Mouse (Mus musculus) CH12.LX (cell line): ENCODE measurements around the gene Rplp2. TPM values are rescaled to one million over a fixed set of nuclear protein-coding genes. Genes with fewer than 3 reads are reported as not detected.

Experiments
- DNase-seq: peaks from one replicate; pipeline ENCODE4 v3.0.0-alpha.2; 2013; ENCODE audit errors: extremely low read depth
- H3K27ac ChIP-seq: 2 replicates; pipeline ENCODE4 v1.5.1; 2012; ENCODE audit warnings: low read depth, mild to moderate bottlenecking, control low read depth, moderate library complexity; ENCODE audit not compliant: insufficient read depth
- H3K27me3 ChIP-seq: replicated peaks from 2 replicates; pipeline ENCODE3; 2012; ENCODE audit warnings: inconsistent platforms
- H3K36me3 ChIP-seq, 2 experiments: replicated peaks in 1 of 2; 2 replicates each; pipeline versions ENCODE3 to v1.6.1; 2012; ENCODE audit warnings: inconsistent platforms in 1 of 2, low read length in 1 of 2, mild to moderate bottlenecking in 1 of 2, mixed read lengths in 1 of 2, moderate library complexity in 1 of 2; ENCODE audit not compliant: control insufficient read depth in 1 of 2, insufficient read depth in 1 of 2
- H3K4me1 ChIP-seq, 2 experiments: 2 replicates each; pipeline ENCODE4 v1.6.1; 2012; ENCODE audit warnings: inconsistent platforms in 1 of 2, moderate library complexity in 1 of 2; ENCODE audit not compliant: insufficient read depth in 2 of 2, control insufficient read depth in 1 of 2
- H3K4me2 ChIP-seq: 2 replicates; pipeline ENCODE4 v1.6.1; 2012; ENCODE audit warnings: low read depth, mild to moderate bottlenecking, control low read depth; ENCODE audit not compliant: poor library complexity, insufficient read depth, severe bottlenecking
- H3K4me3 ChIP-seq, 3 experiments: fragments of 150-350 bp in 1 of 3; sonication (generic) in 1 of 3; replicated peaks in 1 of 3; 2 replicates each; pipeline versions ENCODE3 to v1.5.1; 2011 to 2012; ENCODE audit warnings: low read depth in 2 of 3, low read length in 2 of 3, mild to moderate bottlenecking in 2 of 3, moderate library complexity in 2 of 3, control low read depth in 1 of 3, improper control_type of control experiment in 1 of 3, inconsistent platforms in 1 of 3, mixed read lengths in 1 of 3; ENCODE audit not compliant: poor library complexity in 1 of 3
- H3K79me2 ChIP-seq: replicated peaks from 2 replicates; pipeline ENCODE4 v1.6.1; 2012; ENCODE audit warnings: mild to moderate bottlenecking, moderate library complexity; ENCODE audit not compliant: control insufficient read depth, poor library complexity, insufficient read depth, severe bottlenecking; ENCODE audit errors: extremely low read depth
- H3K9ac ChIP-seq: 2 replicates; pipeline ENCODE4 v1.6.1; 2012; ENCODE audit warnings: low read depth, mild to moderate bottlenecking, control low read depth, moderate library complexity; ENCODE audit not compliant: insufficient read depth
- H3K9me3 ChIP-seq: replicated peaks from 2 replicates; pipeline ENCODE3; 2012; ENCODE audit warnings: low read length, inconsistent platforms, mixed read lengths
- BHLHE40 ChIP-seq: IDR thresholded peaks from 2 replicates; pipeline ENCODE4 v1.6.1; 2011; ENCODE audit warnings: mild to moderate bottlenecking, low read depth, low read length, improper control_type of control experiment
- CHD2 ChIP-seq: IDR thresholded peaks from 2 replicates; pipeline ENCODE4 v1.6.1; 2011; ENCODE audit warnings: low read length, improper control_type of control experiment
- CTCF ChIP-seq, 2 experiments: IDR thresholded peaks in 1 of 2; conservative IDR thresholded peaks in 1 of 2; 2 replicates each; pipeline ENCODE4 v1.5.1; 2011 to 2012; ENCODE audit warnings: low read depth in 2 of 2, low read length in 2 of 2, improper control_type of control experiment in 1 of 2, inconsistent platforms in 1 of 2, mild to moderate bottlenecking in 1 of 2, moderate library complexity in 1 of 2
- ETS1 ChIP-seq: conservative IDR thresholded peaks from 2 replicates; pipeline ENCODE4 v1.6.1; 2012; ENCODE audit warnings: low read depth, mild to moderate bottlenecking, inconsistent platforms, low read length, improper control_type of control experiment, moderate library complexity
- IRF4 ChIP-seq: IDR thresholded peaks from 2 replicates; pipeline ENCODE4 v1.6.1; 2014; ENCODE audit warnings: low read depth, mild to moderate bottlenecking, inconsistent platforms, low read length, improper control_type of control experiment
- JUN ChIP-seq: IDR thresholded peaks from 2 replicates; pipeline ENCODE4 v1.6.1; 2011; ENCODE audit warnings: low read depth, mild to moderate bottlenecking, low read length, improper control_type of control experiment, moderate library complexity; ENCODE audit not compliant: insufficient read depth
- JUND ChIP-seq: conservative IDR thresholded peaks from 2 replicates; pipeline ENCODE4 v1.6.1; 2011; ENCODE audit warnings: low read depth, low read length, improper control_type of control experiment
- KAT2A ChIP-seq: IDR thresholded peaks from 2 replicates; pipeline ENCODE4 v1.6.1; 2012; ENCODE audit warnings: low read length, improper control_type of control experiment, inconsistent platforms; ENCODE audit not compliant: insufficient replicate concordance
- MAFK ChIP-seq: IDR thresholded peaks from 2 replicates; pipeline ENCODE4 v1.6.1; 2011; ENCODE audit warnings: low read length, improper control_type of control experiment; ENCODE audit not compliant: insufficient replicate concordance
- MAX ChIP-seq: IDR thresholded peaks from 2 replicates; pipeline ENCODE4 v1.6.1; 2011; ENCODE audit warnings: low read length, improper control_type of control experiment
- MEF2A ChIP-seq: IDR thresholded peaks from 2 replicates; pipeline ENCODE4 v1.6.1; 2014; ENCODE audit warnings: low read depth, mild to moderate bottlenecking, inconsistent platforms, low read length, improper control_type of control experiment, borderline replicate concordance
- MXI1 ChIP-seq: IDR thresholded peaks from 2 replicates; pipeline ENCODE4 v1.6.1; 2011; ENCODE audit warnings: mild to moderate bottlenecking, low read depth, low read length, improper control_type of control experiment
- PAX5 ChIP-seq: IDR thresholded peaks from 2 replicates; pipeline ENCODE4 v1.6.1; 2012; ENCODE audit warnings: low read length, inconsistent platforms, mixed read lengths
- POLR2A ChIP-seq: IDR thresholded peaks from 2 replicates; pipeline ENCODE4 v1.6.1; 2011; ENCODE audit warnings: low read depth, mild to moderate bottlenecking, improper control_type of control experiment, low read length
- POLR2AphosphoS2 ChIP-seq: IDR thresholded peaks from 2 replicates; pipeline ENCODE4 v1.6.1; 2011; ENCODE audit warnings: low read depth, low read length, improper control_type of control experiment
- RCOR1 ChIP-seq: conservative IDR thresholded peaks from 2 replicates; pipeline ENCODE4 v1.6.1; 2012; ENCODE audit warnings: low read depth, mild to moderate bottlenecking, inconsistent platforms, low read length, improper control_type of control experiment
- SIN3A ChIP-seq: IDR thresholded peaks from 2 replicates; pipeline ENCODE4 v1.6.1; 2012; ENCODE audit warnings: low read length, improper control_type of control experiment, inconsistent platforms
- SMC3 ChIP-seq: IDR thresholded peaks from 2 replicates; pipeline ENCODE4 v1.6.1; 2011; ENCODE audit warnings: low read depth, low read length, improper control_type of control experiment
- TCF12 ChIP-seq: IDR thresholded peaks from 2 replicates; pipeline ENCODE4 v1.6.1; 2014; ENCODE audit warnings: low read depth, mild to moderate bottlenecking, inconsistent platforms, low read length, improper control_type of control experiment
- ZC3H11A ChIP-seq: IDR thresholded peaks from 2 replicates; pipeline ENCODE4 v1.6.1; 2012; ENCODE audit warnings: low read depth, mild to moderate bottlenecking, inconsistent platforms, low read length, improper control_type of control experiment
- ZKSCAN1 ChIP-seq: IDR thresholded peaks from 2 replicates; pipeline ENCODE4 v1.6.1; 2012; ENCODE audit warnings: low read depth, inconsistent platforms, low read length, improper control_type of control experiment, borderline replicate concordance
- ZMIZ1 ChIP-seq: IDR thresholded peaks from 2 replicates; pipeline ENCODE4 v1.6.1; 2012; ENCODE audit warnings: low read depth, mild to moderate bottlenecking, inconsistent platforms, low read length, improper control_type of control experiment
- dilution Hi-C: fragments of 300-500 bp; cut with MboI; formaldehyde crosslinking; loops from 2 replicates; pipeline ENCODE4 v1.14.3; 2020; ENCODE audit warnings: low sequenced_read_pairs; ENCODE audit not compliant: extremely low pct_unique_long_range_greater_than_20kb, extremely low pct_ligation_motif_present
- in situ Hi-C: fragments of 300-500 bp; cut with MboI; formaldehyde crosslinking; loops from 3 replicates; pipeline ENCODE4 v1.14.3; 2019; ENCODE audit warnings: low sequenced_read_pairs, low pct_ligation_motif_present, low pct_unique_long_range_greater_than_20kb, mixed read lengths
- polyA plus RNA-seq: library from polyadenylated mRNA; unstranded; fragments of >175 nt; gene quantifications from 2 replicates; pipeline ENCODE4 v1.2.1, GENCODE M21; 2012; ENCODE audit warnings: low read depth; ENCODE audit not compliant: insufficient read length
- total RNA-seq, 2 experiments: library from RNA; depleted of rRNA; stranded (reverse); fragments of 300-350 nt in 1 of 2; fragments of >200 nt in 1 of 2; gene quantifications; 2 replicates each; pipeline ENCODE4 v1.2.3; 2012 to 2014

The Rplp2 gene
- total and polyA plus RNA-seq, 3 experiments = 791 to 3,416 (median 2,025) TPM

DNA sequence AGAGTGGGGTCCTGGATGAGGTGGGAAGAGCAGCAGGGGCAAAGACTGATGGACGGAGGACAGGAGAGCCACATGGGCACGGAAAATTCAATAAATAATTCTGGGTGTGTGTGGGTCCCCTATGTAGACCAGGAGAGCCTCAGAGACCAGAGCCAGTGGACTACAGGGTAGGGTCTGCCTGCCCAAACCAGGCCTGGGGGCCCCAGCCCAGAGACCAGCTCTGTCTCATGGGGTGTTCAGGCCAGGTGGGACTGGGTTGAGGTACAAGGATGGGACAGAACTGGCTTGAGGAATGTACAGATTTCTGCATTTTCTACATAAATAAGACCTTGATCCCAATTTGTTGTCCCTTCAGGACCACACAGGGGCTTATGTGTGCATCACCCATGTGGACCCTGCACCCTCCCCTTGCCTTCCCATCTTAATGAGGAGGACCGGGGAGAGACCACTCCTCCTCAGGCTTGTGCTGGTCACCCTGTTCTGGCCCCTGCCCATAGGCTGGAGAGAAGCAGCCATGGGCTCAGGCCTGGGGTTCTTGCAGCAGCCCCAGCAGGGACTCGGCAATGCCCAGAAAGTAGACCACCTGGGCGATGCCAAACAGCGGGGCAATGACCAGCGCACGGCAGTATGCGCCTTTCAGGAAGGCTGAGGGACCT, 16.5 kb upstream of the Rplp2 start:
- no peak for DNase-seq
- in situ Hi-C loops (no loop called here), dilution Hi-C loops (no loop called here)
- Histone ChIP-seq H3K36me3 (peaks cover 39 to 49% of the 10 kb centered on the region in 2 experiments), H3K4me1 (peaks cover 11 to 19% of the 10 kb centered on the region in 2 experiments), H3K4me3 (no peak overlapping the region), H3K27me3 (no peaks in the 10 kb centered on the region), H3K27ac (no peak overlapping the region), H3K4me2 (no peak overlapping the region), H3K9ac (no peak overlapping the region), H3K9me3 (no peaks in the 10 kb centered on the region), H3K79me2 (peaks cover 3% of the 10 kb centered on the region; the same call in 1 of the 2 replicates)
- no peak for TF ChIP-seq ZKSCAN1
- no peak for TF ChIP-seq ETS1
- TF ChIP-seq MXI1 = no peak
- no peak for TF ChIP-seq POLR2A
- no peak for TF ChIP-seq BHLHE40
- no peak for TF ChIP-seq MEF2A
- no peak for TF ChIP-seq IRF4
- TF ChIP-seq ZC3H11A = no peak
- no peak for TF ChIP-seq PAX5
- TF ChIP-seq CHD2 = no peak
- TF ChIP-seq MAX = no peak
- TF ChIP-seq SIN3A = no peak
- no peak for TF ChIP-seq JUND
- no peak for TF ChIP-seq CTCF (conservative IDR thresholded peaks at IDR 0.05 in 1 of 2, IDR thresholded peaks at IDR 0.05 in 1 of 2; ENCODE audit: low read depth in 2 of 2, low read length in 2 of 2)
- TF ChIP-seq SMC3 = no peak
- TF ChIP-seq KAT2A = no peak
- TF ChIP-seq JUN = no peak
- TF ChIP-seq, all 38 proteins: peak for 0

DNA sequence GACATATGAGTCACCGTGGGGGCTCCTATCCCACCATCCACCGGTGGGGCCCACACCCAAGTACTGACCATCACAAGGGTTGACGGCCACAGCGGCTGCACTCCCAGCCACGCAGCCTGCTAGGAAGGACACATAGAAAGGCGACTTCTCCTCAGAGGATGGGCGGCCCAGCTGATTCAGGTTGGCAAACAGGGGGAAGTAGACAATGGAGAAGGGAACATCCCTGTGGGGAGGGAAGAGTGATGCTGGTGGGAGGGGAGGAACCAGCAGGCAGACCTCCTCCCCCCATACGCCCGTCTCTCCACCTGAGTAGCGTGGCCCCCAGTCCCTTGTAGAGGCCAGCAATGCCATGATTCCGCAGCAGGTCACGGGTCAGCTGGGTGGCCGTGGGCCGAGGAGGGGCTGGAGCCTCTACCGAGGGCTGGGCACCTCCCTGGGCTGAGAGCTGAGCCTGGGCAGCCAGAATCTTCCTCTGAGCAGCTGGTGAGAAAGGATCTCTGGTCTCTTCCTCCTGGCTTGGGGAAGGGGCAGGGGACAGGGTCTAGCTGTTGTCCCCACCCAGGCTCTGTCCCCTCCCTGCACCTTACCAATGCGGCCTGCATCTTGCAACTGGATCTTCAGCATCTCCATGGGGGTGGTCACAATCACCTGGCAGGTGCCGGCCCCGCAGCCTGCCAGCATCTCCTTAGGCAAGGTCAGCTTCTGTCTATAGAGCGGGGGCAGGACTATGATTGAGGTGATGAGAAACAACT, 15.6 kb upstream of the Rplp2 start:
- Histone ChIP-seq H3K27ac (no peak overlapping the region), H3K9me3 (no peaks in the 10 kb centered on the region), H3K4me2 (no peak overlapping the region), H3K4me3 (no peak overlapping the region), H3K27me3 (no peaks in the 10 kb centered on the region), H3K9ac (no peak overlapping the region), H3K4me1 (peaks cover 17 to 28% of the 10 kb centered on the region in 2 experiments), H3K79me2 (peaks cover 11% of the 10 kb centered on the region), H3K36me3 (peaks cover 39 to 49% of the 10 kb centered on the region in 2 experiments)
- TF ChIP-seq ZKSCAN1 = no peak
- no peak for TF ChIP-seq TCF12
- TF ChIP-seq MEF2A = no peak
- TF ChIP-seq ZMIZ1 = no peak
- TF ChIP-seq MAX = no peak
- TF ChIP-seq RCOR1 = no peak
- TF ChIP-seq POLR2AphosphoS2 = no peak
- TF ChIP-seq MAFK = no peak
- no peak for TF ChIP-seq PAX5
- in situ Hi-C loops = no loop called here
- dilution Hi-C loops = no loop called here
- no peak for DNase-seq
